Mouse (Mus musculus) neural tube, embryonic 11.5 days (tissue): ENCODE measurements at regions not wholly inside any gene's neighbourhood (a gene's known extent, or its start where the extent isn't known, plus 50 kb on each side); places are given as distances from the start of the nearest gene placed in this dataset.

Experiments
- ATAC-seq: fragments of 200-750 bp; cut with Nextera tagmentation; 2 replicates; pipeline ENCODE4 v1.8.0; 2017; ENCODE audit warnings: moderate number of reproducible peaks, mild to moderate bottlenecking, moderate TSS enrichment, moderate library complexity; ENCODE audit not compliant: insufficient read depth, low FRiP score, low TSS enrichment
- DNase-seq: peaks from one replicate; pipeline ENCODE4 v3.0.0-alpha.2; 2015; ENCODE audit warnings: low spot score
- H3K27ac ChIP-seq: fragments of 300-500 bp; sonication (generic); 2 replicates; pipeline ENCODE4 v1.5.1; 2014; ENCODE audit warnings: low read depth, mild to moderate bottlenecking, low read length
- H3K27me3 ChIP-seq: fragments of 300-500 bp; sonication (generic); 2 replicates; pipeline ENCODE4 v1.6.1; 2014; ENCODE audit warnings: mild to moderate bottlenecking, low read length, mixed read lengths; ENCODE audit not compliant: control insufficient read depth, insufficient read depth
- H3K36me3 ChIP-seq: fragments of 300-500 bp; sonication (generic); 2 replicates; pipeline ENCODE4 v1.6.1; 2014; ENCODE audit warnings: mild to moderate bottlenecking, low read length, moderate library complexity, mixed read lengths; ENCODE audit not compliant: control insufficient read depth, insufficient read depth
- H3K4me1 ChIP-seq: fragments of 300-500 bp; sonication (generic); 2 replicates; pipeline ENCODE4 v1.6.1; 2014; ENCODE audit warnings: low read length, mixed read lengths; ENCODE audit not compliant: control insufficient read depth, insufficient read depth
- H3K4me2 ChIP-seq: fragments of 300-500 bp; sonication (generic); 2 replicates; pipeline ENCODE4 v1.6.1; 2014; ENCODE audit warnings: low read depth, mild to moderate bottlenecking, moderate library complexity
- H3K4me3 ChIP-seq: fragments of 300-500 bp; sonication (generic); 2 replicates; pipeline ENCODE4 v1.5.1; 2014; ENCODE audit warnings: low read depth, low read length
- H3K9ac ChIP-seq: fragments of 300-500 bp; sonication (generic); 2 replicates; pipeline ENCODE4 v1.6.1; 2014; ENCODE audit warnings: mild to moderate bottlenecking, low read length
- H3K9me3 ChIP-seq: fragments of 300-500 bp; sonication (generic); 2 replicates; pipeline ENCODE4 v1.6.1; 2016; ENCODE audit warnings: low read length; ENCODE audit not compliant: control insufficient read depth
- WGBS: fragments of 180-500 bp; shearing (Covaris S2); extraction: QIAGEN DNeasy Blood & Tissue Kit; methylation state at CpG from one replicate; pipeline ENCODE4 v1.1.7; 2014; 5-methylcytosine and 5-hydroxymethylcytosine counted together

DNA sequence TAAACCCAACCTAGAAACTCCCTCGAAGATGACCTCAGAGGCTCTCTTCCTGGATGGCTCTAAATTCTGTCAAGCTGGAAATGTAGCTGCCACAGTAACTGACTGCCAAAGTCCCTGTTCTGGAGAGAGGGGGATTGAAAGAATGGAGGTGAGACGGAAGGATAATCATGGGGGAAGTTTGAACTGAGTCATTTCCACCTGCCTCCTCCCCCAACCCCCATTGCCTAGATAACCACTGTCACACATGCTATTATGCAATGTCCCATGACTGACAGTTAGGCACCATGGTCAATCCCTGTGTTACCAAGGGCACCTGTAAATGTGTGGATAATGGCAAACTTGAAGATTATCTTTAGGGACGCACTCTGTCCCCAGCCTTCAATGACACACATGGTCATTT is 172.0 kb upstream of the Spdye4c start:
- ATAC-seq (no peak), DNase-seq (no peak)
- Histone ChIP-seq H3K27ac (no peak overlapping the region), H3K9me3 (no peaks in the 10 kb centered on the region), H3K36me3 (no peaks in the 10 kb centered on the region), H3K27me3 (no peaks in the 10 kb centered on the region), H3K4me2 (no peak overlapping the region), H3K4me3 (no peak overlapping the region), H3K9ac (no peak overlapping the region), H3K4me1 (no peaks in the 10 kb centered on the region)
- 84% methylated on average over 3 of the region's 3 CpGs for WGBS

DNA sequence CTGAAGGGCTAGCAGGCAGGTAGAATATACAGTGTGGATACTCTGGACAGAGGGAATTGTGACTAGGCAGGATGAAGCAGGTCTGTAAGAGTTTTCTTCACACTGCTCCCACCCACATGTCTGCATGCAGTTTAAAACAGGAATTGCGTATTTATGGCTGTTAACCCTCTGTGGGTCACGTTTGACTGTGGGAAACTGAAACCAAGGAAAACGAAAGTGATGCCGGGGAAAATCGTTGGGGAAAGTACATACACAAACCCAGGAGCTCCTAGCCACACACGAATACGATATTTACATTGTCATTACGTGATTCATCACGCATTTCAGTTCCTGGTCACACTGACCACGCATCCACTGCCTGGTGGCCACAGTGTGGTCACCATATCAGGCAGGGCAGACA is 170.6 kb upstream of the Spdye4c start:
- no peaks in the 10 kb centered on the region for H3K4me1 ChIP-seq
- no peak overlapping the region for H3K9ac ChIP-seq
- no peak overlapping the region for H3K4me3 ChIP-seq
- DNase-seq (no peak), ATAC-seq (no peak)
- no peaks in the 10 kb centered on the region for H3K36me3 ChIP-seq
- WGBS, result 83% methylated on average over 10 of the region's 10 CpGs
- no peaks in the 10 kb centered on the region for H3K27me3 ChIP-seq
- no peak overlapping the region for H3K4me2 ChIP-seq
- H3K27ac ChIP-seq, result no peak overlapping the region
- H3K9me3 ChIP-seq, result no peaks in the 10 kb centered on the region

GRCm38 (mm10) chr2:128422677-128423076 is 168.3 kb upstream of the Spdye4c start:
- ATAC-seq (no peak), DNase-seq (no peak)
- Histone ChIP-seq H3K27ac (no peak overlapping the region), H3K4me3 (no peak overlapping the region), H3K27me3 (no peaks in the 10 kb centered on the region), H3K9ac (no peak overlapping the region), H3K36me3 (no peaks in the 10 kb centered on the region), H3K9me3 (no peaks in the 10 kb centered on the region), H3K4me1 (no peaks in the 10 kb centered on the region), H3K4me2 (no peak overlapping the region)
- 43% methylated on average over 6 of the region's 6 CpGs for WGBS

DNA sequence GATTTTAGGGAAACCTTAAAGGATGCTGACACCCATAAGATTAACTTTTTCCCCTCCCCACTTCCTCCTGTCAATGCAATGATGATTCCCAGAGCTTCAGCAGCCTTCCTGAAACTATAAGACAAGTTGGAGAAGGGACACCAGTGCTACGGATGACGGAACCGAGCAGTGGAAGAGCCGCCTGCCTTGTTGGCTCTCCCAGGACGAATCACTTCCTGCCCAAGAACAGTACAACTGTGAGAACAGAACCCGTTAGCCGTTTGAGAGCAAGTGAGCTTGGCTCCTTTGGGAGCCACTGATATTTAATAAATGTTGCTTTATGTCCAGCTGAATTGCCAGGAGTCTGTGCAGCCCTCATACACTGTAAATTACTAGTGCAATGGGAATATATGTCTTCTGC is 166.8 kb upstream of the Spdye4c start:
- H3K36me3 ChIP-seq, result no peaks in the 10 kb centered on the region
- H3K4me1 ChIP-seq, result no peaks in the 10 kb centered on the region
- DNase-seq (no peak), ATAC-seq (no peak)
- H3K4me2 ChIP-seq, result no peak overlapping the region
- H3K4me3 ChIP-seq, result no peak overlapping the region
- no peaks in the 10 kb centered on the region for H3K9me3 ChIP-seq
- H3K9ac ChIP-seq, result no peak overlapping the region
- 80% methylated on average over 7 of the region's 7 CpGs for WGBS
- no peak overlapping the region for H3K27ac ChIP-seq
- no peaks in the 10 kb centered on the region for H3K27me3 ChIP-seq

DNA sequence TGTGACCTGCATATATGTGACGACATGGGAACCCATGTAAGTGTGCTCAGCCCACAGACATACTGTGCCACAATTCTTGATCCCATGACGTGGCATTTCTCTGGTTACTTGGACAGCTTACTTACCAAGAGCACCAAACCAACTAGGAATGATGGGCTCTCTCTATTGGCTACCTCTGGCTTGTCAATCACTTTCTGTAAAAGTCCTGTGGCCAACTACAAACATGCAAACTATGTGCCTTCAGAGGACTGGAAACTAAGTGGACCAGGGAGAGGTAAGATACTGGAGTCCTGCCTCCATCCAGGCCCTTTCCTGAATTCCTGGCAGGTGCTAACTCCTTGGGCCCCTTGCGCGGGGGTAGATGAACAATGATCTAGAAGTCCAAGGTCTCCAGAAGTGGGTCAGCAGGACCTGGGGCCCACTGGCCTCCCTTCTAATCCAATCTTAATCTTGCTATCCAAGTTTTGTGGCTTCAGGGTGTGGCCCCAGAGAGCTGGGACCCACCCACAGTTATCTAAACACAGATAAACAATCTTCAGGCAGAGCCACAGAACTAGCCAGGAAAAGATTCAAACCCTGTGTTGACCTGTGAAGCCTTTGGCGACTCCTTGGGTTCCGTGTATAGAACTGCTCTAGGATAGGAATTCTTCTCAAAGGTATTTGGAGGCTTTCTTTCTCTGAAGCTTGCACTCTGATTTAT is 163.7 kb upstream of the Spdye4c start:
- H3K4me3 ChIP-seq, result no peak overlapping the region
- H3K36me3 ChIP-seq, result no peaks in the 10 kb centered on the region
- H3K4me2 ChIP-seq, result no peak overlapping the region
- H3K27me3 ChIP-seq, result no peaks in the 10 kb centered on the region
- no peak overlapping the region for H3K27ac ChIP-seq
- DNase-seq, result no peak
- no peaks in the 10 kb centered on the region for H3K9me3 ChIP-seq
- H3K9ac ChIP-seq, result no peak overlapping the region
- H3K4me1 ChIP-seq, result no peaks in the 10 kb centered on the region
- 85% methylated on average over 6 of the region's 6 CpGs for WGBS
- no peak for ATAC-seq

GRCm38 (mm10) chr2:128428154-128428553 is 162.9 kb upstream of the Spdye4c start:
- no peaks in the 10 kb centered on the region for H3K9me3 ChIP-seq
- ATAC-seq (no peak), DNase-seq (no peak)
- H3K4me2 ChIP-seq, result no peak overlapping the region
- no peaks in the 10 kb centered on the region for H3K27me3 ChIP-seq
- H3K4me1 ChIP-seq, result no peaks in the 10 kb centered on the region
- H3K4me3 ChIP-seq, result no peak overlapping the region
- no peak overlapping the region for H3K27ac ChIP-seq
- H3K36me3 ChIP-seq, result no peaks in the 10 kb centered on the region
- 17% methylated on average over 7 of the region's 7 CpGs for WGBS
- no peak overlapping the region for H3K9ac ChIP-seq

GRCm38 (mm10) chr2:128428651-128429633 is 162.1 kb upstream of the Spdye4c start:
- ATAC-seq, result no peak
- no peaks in the 10 kb centered on the region for H3K9me3 ChIP-seq
- 65% methylated on average over 18 of the region's 18 CpGs for WGBS
- no peaks in the 10 kb centered on the region for H3K27me3 ChIP-seq
- H3K4me1 ChIP-seq, result peaks cover under 1% of the 10 kb centered on the region; the same call in 1 of the 2 replicates
- H3K4me3 ChIP-seq, result no peak overlapping the region
- H3K36me3 ChIP-seq, result no peaks in the 10 kb centered on the region
- no peak overlapping the region for H3K9ac ChIP-seq
- H3K4me2 ChIP-seq, result no peak overlapping the region
- H3K27ac ChIP-seq, result no peak overlapping the region
- DNase-seq, result no peak

DNA sequence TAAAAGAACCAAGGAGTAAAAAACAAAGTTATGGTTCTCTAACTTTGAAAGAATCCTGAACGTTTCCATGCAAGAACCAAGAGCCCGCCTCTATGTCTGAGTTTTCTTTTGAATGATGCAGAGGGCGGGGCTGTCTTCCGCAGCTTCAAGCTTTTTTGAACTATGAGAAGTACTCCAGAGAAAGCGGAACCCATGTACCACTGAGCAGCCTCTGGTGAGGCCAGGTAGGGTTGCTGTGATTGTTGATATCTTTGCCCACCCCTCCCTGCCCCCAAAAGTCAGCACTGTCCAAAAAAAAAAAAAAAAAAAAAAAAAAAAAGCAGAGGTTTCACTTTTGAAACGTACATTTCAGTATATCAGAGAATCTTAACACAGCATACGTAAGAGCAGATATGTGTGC is 161.2 kb upstream of the Spdye4c start:
- peaks cover 3% of the 10 kb centered on the region; the same call in 1 of the 2 replicates for H3K4me1 ChIP-seq
- no peak for ATAC-seq

More for the DNA sequence above, 161.2 kb upstream of the Spdye4c start:
- WGBS, result 84% methylated on average over 7 of the region's 7 CpGs
- no peak overlapping the region for H3K4me2 ChIP-seq
- no peaks in the 10 kb centered on the region for H3K9me3 ChIP-seq
- no peak for DNase-seq
- no peak overlapping the region for H3K9ac ChIP-seq
- H3K36me3 ChIP-seq, result no peaks in the 10 kb centered on the region
- H3K27me3 ChIP-seq, result no peaks in the 10 kb centered on the region
- H3K4me3 ChIP-seq, result no peak overlapping the region
- no peak overlapping the region for H3K27ac ChIP-seq
